Mouse (Mus musculus): ENCODE results near the gene Hibch.
"Not testable (repeated sequence)": the region's sequence is repeated elsewhere in the genome, so short reads cannot be mapped to it uniquely, and the experiment has no call there.

Hibch gene

GRCm38 (mm10) chr1:52884208-52884607 is 39.5 kb downstream of the Hibch start:
- DNase-seq (ENCODE audit: extremely low spot score), result no peak

GRCm38 (mm10) chr1:52909783-52910182 is 65.1 kb downstream of the Hibch start:
- DNase-seq (ENCODE audit: extremely low spot score), result no peak

- DNase-seq (ENCODE audit: extremely low spot score), result no peak
These were observed 71.9 kb downstream of the Hibch start for GRCm38 (mm10) chr1:52916655-52917054.

- DNase-seq (ENCODE audit: extremely low spot score), result not testable (repeated sequence)
These were observed 74.2 kb downstream of the Hibch start for GRCm38 (mm10) chr1:52918897-52919296.

GRCm38 (mm10) chr1:52924482-52924881 is 79.8 kb downstream of the Hibch start:
- DNase-seq (ENCODE audit: extremely low spot score), result not testable (repeated sequence)

- no peak for DNase-seq (ENCODE audit: extremely low spot score)
These were observed 89.8 kb downstream of the Hibch start for GRCm38 (mm10) chr1:52934494-52934893.

GRCm38 (mm10) chr1:52939021-52939420 is 94.3 kb downstream of the Hibch start:
- no peak for DNase-seq (ENCODE audit: extremely low spot score)

GRCm38 (mm10) chr1:52947895-52948294 is 103.2 kb downstream of the Hibch start:
- no peak for DNase-seq (ENCODE audit: extremely low spot score)

- DNase-seq (ENCODE audit: extremely low spot score), result no peak
These were observed 106.6 kb downstream of the Hibch start for GRCm38 (mm10) chr1:52951146-52951868.

- DNase-seq (ENCODE audit: extremely low spot score), result no peak
These were observed 107.4 kb downstream of the Hibch start for GRCm38 (mm10) chr1:52952143-52952542.

GRCm38 (mm10) chr1:52952551-52953397 is 108.0 kb downstream of the Hibch start:
- peak; percentile 46 for DNase-seq (ENCODE audit: extremely low spot score)

- DNase-seq (ENCODE audit: extremely low spot score), result peak; percentile 10
These were observed 108.8 kb downstream of the Hibch start for GRCm38 (mm10) chr1:52953548-52953947.

GRCm38 (mm10) chr1:52954456-52954855 is 109.7 kb downstream of the Hibch start:
- no peak for DNase-seq (ENCODE audit: extremely low spot score)

- DNase-seq (ENCODE audit: extremely low spot score), result peak; percentile 23
These were observed 110.4 kb downstream of the Hibch start for GRCm38 (mm10) chr1:52955102-52955501.

GRCm38 (mm10) chr1:52956746-52957145 is 112.0 kb downstream of the Hibch start:
- no peak for DNase-seq (ENCODE audit: extremely low spot score)

GRCm38 (mm10) chr1:52960191-52960590 is 115.5 kb downstream of the Hibch start:
- no peak for DNase-seq (ENCODE audit: extremely low spot score)

GRCm38 (mm10) chr1:52963097-52963496 is 118.4 kb downstream of the Hibch start:
- DNase-seq (ENCODE audit: extremely low spot score), result no peak

GRCm38 (mm10) chr1:52964581-52964980 is 119.9 kb downstream of the Hibch start:
- DNase-seq (ENCODE audit: extremely low spot score), result no peak
